Mouse (Mus musculus) midbrain, postnatal 0 days (tissue): ENCODE data around the gene Tmem82. TPM values are rescaled to one million over a fixed set of nuclear protein-coding genes. Genes with fewer than 3 reads are reported as not detected.
A peak's percentile ranks its signal among the peaks of the same experiment; 100 is the strongest.

Experiments
- ATAC-seq: fragments of 200-750 bp; cut with Nextera tagmentation; 2 replicates; pipeline ENCODE4 v1.8.0; 2017; ENCODE audit warnings: moderate number of reproducible peaks, mild to moderate bottlenecking, moderate TSS enrichment, moderate library complexity; ENCODE audit not compliant: low FRiP score
- DNase-seq: peaks from one replicate; pipeline ENCODE4 v3.0.0-alpha.2; 2015; ENCODE audit warnings: low spot score
- H3K27ac ChIP-seq: fragments of 300-500 bp; sonication (generic); 2 replicates; pipeline ENCODE4 v1.5.1; 2014; ENCODE audit warnings: low read depth, mild to moderate bottlenecking, low read length, mixed read lengths
- H3K27me3 ChIP-seq: fragments of 300-500 bp; sonication (generic); 2 replicates; pipeline ENCODE4 v1.6.1; 2014; ENCODE audit warnings: low read length, control low read depth, mixed read lengths; ENCODE audit not compliant: insufficient read depth
- H3K36me3 ChIP-seq: fragments of 300-500 bp; sonication (generic); 2 replicates; pipeline ENCODE4 v1.6.1; 2014; ENCODE audit warnings: low read length, control low read depth, mixed read lengths; ENCODE audit not compliant: insufficient read depth
- H3K4me1 ChIP-seq: fragments of 300-500 bp; sonication (generic); 2 replicates; pipeline ENCODE4 v1.6.1; 2014; ENCODE audit warnings: mild to moderate bottlenecking, control low read depth, antibody characterized with exemption, low read length, mixed read lengths; ENCODE audit not compliant: insufficient read depth
- H3K4me2 ChIP-seq: fragments of 300-500 bp; sonication (generic); 2 replicates; pipeline ENCODE4 v1.6.1; 2014; ENCODE audit warnings: low read depth, mild to moderate bottlenecking, low read length, mixed read lengths; ENCODE audit not compliant: poor library complexity, severe bottlenecking
- H3K4me3 ChIP-seq: fragments of 300-500 bp; sonication (generic); 2 replicates; pipeline ENCODE4 v1.5.1; 2014; ENCODE audit warnings: low read depth, mild to moderate bottlenecking, low read length, moderate library complexity
- H3K9ac ChIP-seq: fragments of 300-500 bp; sonication (generic); replicated peaks from 2 replicates; pipeline ENCODE4 v1.6.1; 2014; ENCODE audit warnings: mild to moderate bottlenecking, low read length, moderate library complexity, mixed read lengths; ENCODE audit not compliant: poor library complexity, severe bottlenecking
- H3K9me3 ChIP-seq: fragments of 300-500 bp; sonication (generic); 2 replicates; pipeline ENCODE4 v1.6.1; 2016; ENCODE audit warnings: low read length, control low read depth
- CTCF ChIP-seq: IDR thresholded peaks from 2 replicates; pipeline ENCODE4 v1.5.1; 2016; ENCODE audit warnings: antibody characterized with exemption, mild to moderate bottlenecking
- WGBS: fragments of 180-500 bp; shearing (Covaris S2); extraction: QIAGEN DNeasy Blood & Tissue Kit; methylation state at CpG from one replicate; pipeline ENCODE4 v1.1.7; 2014; 5-methylcytosine and 5-hydroxymethylcytosine counted together
- polyA plus RNA-seq: library from polyadenylated mRNA; unstranded; fragments of >200 nt; fragmentation: Nextera tagmentation; extraction: Ambion mirVana; gene quantifications from 2 replicates; pipeline ENCODE4 v1.2.1, GENCODE M21; 2015
- total RNA-seq: library from RNA; depleted of rRNA; stranded (reverse); fragments of >200 nt; gene quantifications from 2 replicates; pipeline ENCODE4 v1.2.3, GENCODE M21; 2014

The Tmem82 gene
- total and polyA plus RNA-seq, 2 experiments from 2014 or later, result 0.68 to 1.4 TPM

DNA sequence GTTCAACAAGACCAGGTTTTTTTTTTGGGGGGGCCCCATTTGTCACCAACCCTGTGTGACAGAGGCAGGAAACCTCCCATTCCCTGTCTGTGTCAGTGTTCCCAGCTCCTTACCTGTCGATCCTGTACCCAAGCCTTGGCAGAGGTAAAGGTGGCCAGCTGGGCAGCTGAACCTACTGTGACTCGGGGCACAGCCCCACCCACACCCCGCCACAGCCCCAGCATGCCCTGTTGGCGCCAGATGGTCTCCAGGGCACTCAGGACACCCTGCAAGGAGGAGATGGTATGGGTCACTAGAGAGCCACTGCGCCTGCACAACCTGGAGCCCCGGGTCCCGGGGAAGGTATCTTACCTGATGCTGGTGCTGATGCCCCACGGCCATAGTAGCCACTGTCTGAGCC lies 3.7 kb upstream of the Tmem82 start:
- TF ChIP-seq CTCF, result no peak
- Histone ChIP-seq H3K9ac (no peak overlapping the region), H3K27ac (no peak overlapping the region), H3K27me3 (peaks cover 5% of the 10 kb centered on the region; the same call in 1 of the 2 replicates), H3K36me3 (peaks cover 20% of the 10 kb centered on the region), H3K9me3 (no peaks in the 10 kb centered on the region), H3K4me2 (no peak overlapping the region), H3K4me1 (no peaks in the 10 kb centered on the region), H3K4me3 (no peak overlapping the region)
- 86% methylated on average over 8 of the region's 8 CpGs for WGBS
- DNase-seq (no peak), ATAC-seq (no peak)

DNA sequence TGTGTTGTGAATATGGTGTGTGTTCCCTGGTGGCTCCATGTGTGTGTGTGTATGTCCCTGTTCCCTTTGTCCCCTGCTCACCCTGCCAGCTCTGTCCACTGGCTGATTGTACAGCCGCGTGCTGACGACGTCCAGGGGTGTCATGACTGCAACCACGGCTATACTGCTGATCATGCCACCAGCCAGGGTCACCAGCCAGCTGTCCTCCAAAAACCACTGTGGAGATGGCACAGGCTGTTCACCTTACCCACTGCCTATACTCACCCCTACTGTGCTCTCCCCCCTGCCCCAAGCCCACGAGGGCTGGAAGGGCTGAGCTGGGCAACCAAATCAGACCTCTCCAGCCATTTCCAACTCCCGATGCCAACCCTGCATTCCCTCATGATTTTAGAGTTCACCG lies 2.9 kb upstream of the Tmem82 start:
- no peak for DNase-seq
- Histone ChIP-seq H3K27me3 (peaks cover 5% of the 10 kb centered on the region; the same call in 1 of the 2 replicates), H3K9me3 (no peaks in the 10 kb centered on the region), H3K9ac (no peak overlapping the region), H3K27ac (no peak overlapping the region), H3K4me3 (no peak overlapping the region), H3K4me1 (no peaks in the 10 kb centered on the region), H3K4me2 (no peak overlapping the region), H3K36me3 (peaks cover 14% of the 10 kb centered on the region)
- WGBS, result 81% methylated on average over 8 of the region's 8 CpGs
- no peak for ATAC-seq
- TF ChIP-seq CTCF, result no peak

DNA sequence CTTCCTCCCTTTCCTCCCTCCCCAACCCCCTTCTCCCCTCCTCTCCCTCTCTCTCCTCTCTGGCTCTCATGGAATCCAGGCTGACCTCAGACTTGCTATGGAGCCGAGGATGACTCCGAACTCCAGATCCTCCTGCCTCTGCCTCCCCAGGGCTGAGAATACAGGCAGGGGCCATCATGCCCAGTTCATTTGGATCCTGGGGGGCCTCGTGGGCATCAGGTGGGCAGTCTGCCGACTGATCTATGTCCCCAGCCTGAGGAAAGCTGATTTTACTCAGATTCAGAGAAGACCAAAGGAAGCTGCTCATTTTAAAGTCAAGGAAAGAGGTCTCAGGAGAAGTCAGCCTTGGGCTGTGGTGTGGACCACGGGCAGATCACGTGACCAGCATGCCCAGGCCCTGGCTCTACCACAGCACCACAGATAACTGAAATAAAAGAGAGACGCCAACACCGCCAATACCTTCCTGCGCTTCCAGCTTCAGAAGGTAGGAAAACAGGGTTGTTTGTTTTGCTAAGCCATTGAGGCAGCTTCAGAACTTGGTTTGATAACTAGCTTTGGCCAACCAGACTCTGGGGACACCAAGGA lies 958 bp upstream of the Tmem82 start:
- H3K4me2 ChIP-seq, result no peak overlapping the region
- H3K4me3 ChIP-seq, result no peak overlapping the region
- no peaks in the 10 kb centered on the region for H3K4me1 ChIP-seq
- ATAC-seq, result no peak
- DNase-seq, result no peak
- H3K9me3 ChIP-seq, result no peaks in the 10 kb centered on the region
- no peak for TF ChIP-seq CTCF
- H3K9ac ChIP-seq, result no peak overlapping the region
- H3K27ac ChIP-seq, result no peak overlapping the region
- H3K36me3 ChIP-seq, result no peaks in the 10 kb centered on the region
- 83% methylated on average over 9 of the region's 9 CpGs for WGBS
- H3K27me3 ChIP-seq, result peaks cover 5% of the 10 kb centered on the region; the same call in 1 of the 2 replicates

DNA sequence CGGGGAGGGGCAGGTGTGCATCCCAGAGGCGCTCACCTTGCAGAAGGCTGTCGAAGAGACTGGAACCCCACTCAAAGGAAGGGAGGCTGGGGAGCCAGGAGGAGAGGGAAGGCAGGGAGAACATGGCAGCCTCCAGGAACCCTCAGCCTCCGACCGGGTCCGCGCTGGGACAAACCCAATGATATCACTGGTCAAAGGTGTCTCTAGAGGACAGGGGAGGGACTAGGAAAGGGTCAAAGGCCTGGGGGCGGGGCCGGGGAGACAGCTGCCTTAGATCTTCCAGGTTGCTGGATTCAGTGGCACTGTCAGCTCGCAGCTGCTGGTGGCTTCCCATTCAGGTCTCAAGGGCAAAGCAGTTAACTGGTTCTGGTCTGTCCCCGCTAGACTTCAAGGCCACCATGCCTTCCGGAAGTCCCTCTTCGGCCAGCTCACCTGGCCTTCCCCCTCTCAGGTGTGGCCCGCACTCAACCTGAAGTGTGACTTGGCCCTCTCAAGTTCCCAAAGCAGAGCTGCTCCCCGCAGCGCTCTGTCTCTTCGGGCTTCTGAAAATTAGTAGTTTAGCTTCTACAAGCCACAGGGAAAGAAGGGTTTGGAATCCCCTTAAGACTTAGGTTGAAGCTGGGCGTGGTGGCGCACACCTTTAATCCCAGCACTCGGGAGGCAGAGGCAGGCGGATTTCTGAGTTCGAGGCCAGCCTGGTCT lies 419 bp downstream of the Tmem82 start:
- no peaks in the 10 kb centered on the region for H3K9me3 ChIP-seq
- no peak overlapping the region for H3K27ac ChIP-seq
- peak overlapping the region; percentile 20 for H3K4me2 ChIP-seq
- DNase-seq, result no peak
- H3K4me1 ChIP-seq, result no peaks in the 10 kb centered on the region
- no peak for ATAC-seq
- TF ChIP-seq CTCF, result no peak
- H3K27me3 ChIP-seq, result peaks cover 5% of the 10 kb centered on the region; the same call in 1 of the 2 replicates
- H3K9ac ChIP-seq, result no peak overlapping the region
- H3K4me3 ChIP-seq, result no peak overlapping the region
- WGBS, result 13% methylated on average over 22 of the region's 22 CpGs
- no peaks in the 10 kb centered on the region for H3K36me3 ChIP-seq

DNA sequence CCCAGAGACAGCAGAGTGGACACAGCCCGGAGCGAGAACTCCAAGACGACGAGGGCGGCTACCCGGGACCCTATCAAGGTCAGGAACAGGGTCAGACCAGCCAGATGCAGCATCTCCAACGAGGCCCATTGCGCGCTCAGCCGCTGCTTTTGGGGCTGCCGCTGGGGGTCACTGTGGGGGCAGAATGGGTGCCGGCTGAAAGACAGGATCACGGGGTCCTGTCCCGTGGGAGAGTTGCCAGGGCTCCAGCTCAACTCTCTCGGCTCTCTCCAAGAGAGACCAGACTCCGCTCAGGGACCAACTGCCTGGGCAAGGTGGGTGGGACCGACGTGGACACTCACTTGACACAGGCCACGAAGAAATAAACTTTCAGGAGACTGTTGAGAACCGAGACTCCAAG lies 1.1 kb downstream of the Tmem82 start:
- Histone ChIP-seq H3K4me3 (no peak overlapping the region), H3K9ac (no peak overlapping the region), H3K36me3 (no peaks in the 10 kb centered on the region), H3K27me3 (peaks cover 5% of the 10 kb centered on the region; the same call in 1 of the 2 replicates), H3K27ac (no peak overlapping the region), H3K4me2 (peak overlapping the region; percentile 20), H3K4me1 (no peaks in the 10 kb centered on the region), H3K9me3 (no peaks in the 10 kb centered on the region)
- ATAC-seq (no peak), DNase-seq (peak; percentile 65)
- under 1% methylated on average over 20 of the region's 20 CpGs for WGBS
- peak; percentile 59 for TF ChIP-seq CTCF

DNA sequence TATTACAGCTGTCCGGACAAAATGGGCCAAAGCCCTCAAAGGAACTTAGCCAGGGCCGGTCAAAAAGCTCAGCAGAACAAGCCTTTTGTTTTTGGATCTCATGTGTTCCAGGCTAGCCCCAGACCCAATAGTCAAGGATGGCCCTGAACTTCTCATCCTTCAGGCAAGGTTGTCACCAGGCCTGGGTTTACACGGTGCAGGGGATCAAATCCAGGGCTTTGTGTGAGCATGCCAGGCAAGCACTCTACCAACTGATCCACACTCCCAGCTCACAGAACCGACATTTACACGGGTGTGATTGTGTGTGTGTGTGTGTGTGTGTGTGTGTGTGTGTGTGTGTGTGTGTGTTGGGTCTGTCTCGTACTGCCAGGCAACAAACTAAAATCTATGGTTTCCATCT lies 1.6 kb downstream of the Tmem82 start:
- no peaks in the 10 kb centered on the region for H3K9me3 ChIP-seq
- H3K4me3 ChIP-seq, result no peak overlapping the region
- TF ChIP-seq CTCF, result no peak
- no peak overlapping the region for H3K9ac ChIP-seq
- H3K36me3 ChIP-seq, result no peaks in the 10 kb centered on the region
- H3K27ac ChIP-seq, result no peak overlapping the region
- 82% methylated on average over 6 of the region's 6 CpGs for WGBS
- H3K27me3 ChIP-seq, result peaks cover 5% of the 10 kb centered on the region; the same call in 1 of the 2 replicates
- no peaks in the 10 kb centered on the region for H3K4me1 ChIP-seq
- ATAC-seq (no peak), DNase-seq (no peak)
- no peak overlapping the region for H3K4me2 ChIP-seq
